Mouse (Mus musculus) neutrophil, adult 83 days (primary cell): ENCODE data around the gene Rad54l. TPM values are rescaled to one million over a fixed set of nuclear protein-coding genes. Genes with fewer than 3 reads are reported as not detected.

Source experiments
- total RNA-seq, 2 experiments: library from RNA; stranded (reverse); gene quantifications; one replicate each; pipeline ENCODE4 v1.2.4; 2023

Gene Rad54l
- 10 to 100 TPM; 17.5 to 22.4 TPM for total RNA-seq

GRCm38 (mm10) chr4:116123602-116124519, at the start of gene Rad54l, which contains the start of gene Pomgnt1:
Rad54l (minus strand) TSS chr4:116123690.
Pomgnt1 (plus strand) TSS chr4:116123840.

GRCm38 (mm10) chr4:116173072-116173471, 49.6 kb upstream of the Rad54l start, which contains the start of the genes 1700042G07Rik and Gm49337:
1700042G07Rik (plus strand) TSS chr4:116173372.
Gm49337 (plus strand) TSS chr4:116173384.

GRCm38 (mm10) chr4:116167404-116167803, 43.9 kb upstream of the Rad54l start, which contains the start of gene Tspan1:
Tspan1 (minus strand) TSS chr4:116167601.

GRCm38 (mm10) chr4:116151238-116151637, 27.7 kb upstream of the Rad54l start, which contains the start of gene Lurap1:
Lurap1 (minus strand) TSS chr4:116151338.

GRCm38 (mm10) chr4:116074861-116075620, 48.4 kb downstream of the Rad54l start, which contains the start of the genes Uqcrh and Lrrc41:
Uqcrh (minus strand) TSS chr4:116075071.
Lrrc41 (plus strand) TSS chr4:116075269.

GRCm38 (mm10) chr4:116053399-116053961, 70.0 kb downstream of the Rad54l start, which contains the start of gene Nsun4:
Nsun4 (minus strand) TSS chr4:116053876.

Other genes starting within 250 kb of the Rad54l start
- under 1 TPM in 1 of 2 experiments, not detected in 1; 0.29 TPM for gene Kncn, start 239.3 kb downstream of the Rad54l start, total RNA-seq
- not detected for gene 6430628N08Rik, start 233.0 kb downstream of the Rad54l start, total RNA-seq
- not detected for gene Dmbx1, start 183.8 kb downstream of the Rad54l start, total RNA-seq
- 1 to 10 TPM in 1 of 2 experiments, under 1 TPM in 1; 0.97 to 1.1 TPM for gene Faah, start 105.8 kb downstream of the Rad54l start, total RNA-seq
- 1 to 10 TPM; 5.5 to 6.7 TPM for gene Nsun4, start 69.8 kb downstream of the Rad54l start, total RNA-seq
- 100 to 1,000 TPM; 194 to 206 TPM for gene Uqcrh, start 48.6 kb downstream of the Rad54l start, total RNA-seq
- 10 to 100 TPM; 17.8 to 20.2 TPM for gene Lrrc41, start 48.4 kb downstream of the Rad54l start, total RNA-seq
- gene Pomgnt1, start 150 bp upstream of the Rad54l start, total RNA-seq, result 10 to 100 TPM in 1 of 2 experiments, 1 to 10 TPM in 1; 9.4 to 14.1 TPM
- gene Lurap1, start 27.6 kb upstream of the Rad54l start, total RNA-seq, result not detected
- gene Tspan1, start 43.9 kb upstream of the Rad54l start, total RNA-seq, result not detected
- gene 1700042G07Rik, start 49.7 kb upstream of the Rad54l start, total RNA-seq, result not detected
- gene Gm49337, start 49.7 kb upstream of the Rad54l start, total RNA-seq, result not detected
- gene Pik3r3, start 97.9 kb upstream of the Rad54l start, total RNA-seq, result under 1 TPM; 0.90 to 0.94 TPM